Mouse (Mus musculus): Measurements from ENCODE around the gene Prg2. TPM values are rescaled to one million over a fixed set of nuclear protein-coding genes. Genes with fewer than 3 reads are reported as not detected.

The Prg2 gene
- not detected in 2 replicates for polyA plus RNA-seq (2021; fragmentation: Nextera tagmentation)
- long read RNA-seq, experiment 1: 0 reads
- long read RNA-seq, experiment 2: 0 reads

DNA sequence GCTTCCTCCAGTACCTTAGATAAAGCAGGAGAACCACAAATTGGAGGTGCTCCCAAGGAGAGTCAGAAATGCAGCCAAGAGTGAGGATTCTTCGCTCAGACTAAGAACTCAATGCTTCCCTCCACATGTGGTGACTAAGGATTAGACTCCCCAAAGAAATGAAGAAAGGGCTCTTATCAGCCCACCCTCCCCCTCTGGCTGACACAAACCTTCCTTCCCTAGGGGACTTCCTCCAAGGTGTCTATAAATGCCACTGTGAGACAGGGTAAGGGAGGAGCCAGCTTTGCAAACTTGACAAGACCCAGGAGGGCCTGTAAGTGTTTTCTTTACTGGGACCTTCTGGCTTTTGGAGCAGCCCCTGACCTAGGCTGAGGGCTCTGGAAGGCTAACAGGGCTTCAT lies at the start of gene Prg2:
Prg2 (plus strand) TSS at position 274 of the 400 bp plus-strand sequence.

DNA sequence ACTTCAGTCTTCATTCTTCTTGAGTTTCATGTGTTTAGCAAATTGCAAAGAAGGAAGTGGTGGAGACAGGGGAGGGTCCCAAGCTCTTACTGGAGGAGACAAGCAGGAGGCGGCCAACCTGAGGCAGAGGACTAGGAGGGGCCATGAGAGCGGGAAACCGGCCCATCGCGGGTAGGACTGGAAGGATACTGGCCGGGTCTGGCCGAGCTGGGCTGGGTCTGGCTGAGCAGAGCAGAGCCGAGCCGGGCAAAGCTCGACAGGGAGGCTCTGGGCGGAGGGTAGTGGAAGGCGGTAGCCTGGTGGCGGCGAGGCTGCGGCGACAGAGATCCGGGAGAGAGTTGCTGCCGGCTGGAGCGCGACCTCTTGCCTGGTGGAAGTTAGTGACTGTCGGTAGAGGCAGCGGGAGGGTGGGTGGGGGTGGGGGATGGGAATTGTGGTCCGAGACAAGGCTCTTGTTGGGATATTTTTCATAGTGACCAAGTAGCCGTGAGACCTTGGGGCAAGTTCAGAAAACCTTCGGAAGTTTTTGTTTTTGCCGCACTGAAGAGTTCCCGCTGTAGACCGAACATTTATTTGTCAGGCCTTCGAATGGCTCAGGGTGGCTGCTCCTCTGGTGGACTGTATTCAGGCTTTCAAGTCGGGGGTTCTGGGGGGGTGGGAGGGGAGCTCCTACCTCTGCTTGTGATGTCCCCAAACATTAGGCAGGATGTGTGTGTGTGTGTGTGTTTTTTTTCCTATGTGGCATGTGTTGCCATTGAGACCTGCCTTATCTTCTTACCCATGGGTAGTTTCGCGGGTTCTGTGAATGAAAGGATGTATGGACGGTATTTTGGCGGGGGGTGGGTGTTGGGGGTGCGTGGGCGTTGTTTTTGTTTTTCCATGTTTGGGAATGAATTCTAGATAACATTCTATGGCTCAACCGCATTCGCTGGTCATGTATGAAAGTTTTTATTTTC lies 43.5 kb upstream of the Prg2 start, which contains the start of gene Slc43a3:
Slc43a3 (plus strand) TSS at position 106 of the 956 bp plus-strand sequence.

DNA sequence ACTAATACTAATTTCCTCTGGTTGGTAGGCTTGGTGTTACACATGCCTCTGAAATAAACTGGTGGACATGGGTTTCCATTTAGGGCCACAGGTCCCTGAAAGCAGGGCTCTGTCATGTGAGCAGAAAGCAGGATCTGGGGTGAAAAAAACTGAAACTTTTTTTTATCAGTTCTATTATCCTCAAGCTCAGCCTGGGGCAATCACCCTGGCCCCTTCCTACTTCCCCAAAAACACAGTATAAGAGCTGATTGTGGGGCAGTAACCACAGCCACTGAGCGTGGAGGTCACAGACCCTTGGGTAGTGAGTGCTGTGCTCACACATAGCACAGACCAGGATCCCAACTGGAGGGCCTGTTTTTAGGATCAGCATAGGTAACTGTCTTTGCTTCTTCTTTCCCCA lies 7.7 kb downstream of the Prg2 start, which contains the start of gene Prg3:
Prg3 (plus strand) TSS at position 286 of the 400 bp plus-strand sequence.

Other genes with a start within 250 kb of the Prg2 start
- gene Ypel4, start 246.4 kb upstream of the Prg2 start, polyA plus RNA-seq (2021; fragmentation: Nextera tagmentation): 19.6 and 26.9 TPM in 2 replicates
- gene Gm19426, start 236.8 kb upstream of the Prg2 start, polyA plus RNA-seq (2021; fragmentation: Nextera tagmentation): 0.70 and 1.2 TPM in 2 replicates
- 9.7 and 14.3 TPM in 2 replicates for gene Serping1, start 205.0 kb upstream of the Prg2 start, polyA plus RNA-seq (2021; fragmentation: Nextera tagmentation)
- 7.5 and 12.5 TPM in 2 replicates for gene Ube2l6, start 181.6 kb upstream of the Prg2 start, polyA plus RNA-seq (2021; fragmentation: Nextera tagmentation)
- not detected in 2 replicates for gene Smtnl1, start 157.8 kb upstream of the Prg2 start, polyA plus RNA-seq (2021; fragmentation: Nextera tagmentation)
- 174 and 190 TPM in 2 replicates for gene Timm10, start 153.5 kb upstream of the Prg2 start, polyA plus RNA-seq (2021; fragmentation: Nextera tagmentation)
- gene Slc43a1, start 141.6 kb upstream of the Prg2 start, polyA plus RNA-seq (2021; fragmentation: Nextera tagmentation): 0.14 and 0.29 TPM in 2 replicates
- 5.6 and 49.3 TPM in 2 replicates for gene Rtn4rl2, start 93.8 kb upstream of the Prg2 start, polyA plus RNA-seq (2021; fragmentation: Nextera tagmentation)
- gene Slc43a3, start 43.9 kb upstream of the Prg2 start, polyA plus RNA-seq (2021; fragmentation: Nextera tagmentation): 0.51 and 0.83 TPM in 2 replicates
- gene Prg3, start 7.8 kb downstream of the Prg2 start, polyA plus RNA-seq (2021; fragmentation: Nextera tagmentation): not detected in 2 replicates
- 29.3 and 42.0 TPM in 2 replicates for gene Ssrp1, start 56.8 kb downstream of the Prg2 start, polyA plus RNA-seq (2021; fragmentation: Nextera tagmentation)
- gene P2rx3, start 57.0 kb downstream of the Prg2 start, polyA plus RNA-seq (2021; fragmentation: Nextera tagmentation): 0.28 and 0.43 TPM in 2 replicates
- 5.7 and 7.8 TPM in 2 replicates for gene Tnks1bp1, start 67.6 kb downstream of the Prg2 start, polyA plus RNA-seq (2021; fragmentation: Nextera tagmentation)
- 0.13 TPM in 1 of 2 replicates, not detected in the other for gene Aplnr, start 155.8 kb downstream of the Prg2 start, polyA plus RNA-seq (2021; fragmentation: Nextera tagmentation)
- gene Lrrc55, start 216.7 kb downstream of the Prg2 start, polyA plus RNA-seq (2021; fragmentation: Nextera tagmentation): 7.2 and 8.3 TPM in 2 replicates

Data from left cerebral cortex, adult 6 months (tissue).